Mouse (Mus musculus): ENCODE results near the gene Parp3.

- TF ChIP-seq EP300 (optimal IDR thresholded peaks at IDR 0.05) (no peak), CTCF (IDR thresholded peaks at IDR 0.05; ENCODE audit: low read depth) (peak; percentile 98)
Measured at GRCm38 (mm10) chr9:106421865-106422160, 54.9 kb downstream of the Parp3 start.
